Mouse (Mus musculus) lung, postnatal 4 days (tissue): ENCODE results near the gene Dld.

Experiments used
- DNase-seq, 2 experiments: peaks; one replicate each; pipeline ENCODE4 v3.0.0; 2021

The Dld gene

DNA sequence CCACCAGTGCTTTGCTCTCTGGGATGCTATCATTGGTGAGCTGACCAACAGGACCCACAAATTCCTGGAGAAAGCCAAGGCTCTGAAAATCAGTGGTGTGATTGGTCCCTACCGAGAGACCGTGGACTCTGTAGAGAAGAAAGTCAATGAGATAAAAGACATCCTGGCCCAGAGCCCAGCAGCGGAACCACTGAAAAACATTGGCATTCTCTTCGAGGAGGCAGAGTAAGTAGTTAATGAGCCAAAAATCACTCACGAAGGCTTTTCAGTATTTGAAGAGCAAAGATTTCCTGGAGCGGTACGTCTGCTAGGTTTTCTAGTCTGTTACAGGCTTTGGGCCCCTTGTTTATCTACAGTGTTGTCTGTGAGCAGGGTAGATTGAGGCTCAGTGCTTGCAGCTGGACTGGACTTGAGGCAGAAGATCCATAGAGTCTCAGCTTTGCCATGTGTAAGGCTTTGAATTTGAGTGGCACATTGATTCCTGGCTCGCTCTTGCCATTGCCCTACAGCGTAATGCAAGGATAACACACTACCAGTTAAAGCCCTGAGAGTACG lies 32.8 kb downstream of the Dld start:
- DNase-seq, result no peak

DNA sequence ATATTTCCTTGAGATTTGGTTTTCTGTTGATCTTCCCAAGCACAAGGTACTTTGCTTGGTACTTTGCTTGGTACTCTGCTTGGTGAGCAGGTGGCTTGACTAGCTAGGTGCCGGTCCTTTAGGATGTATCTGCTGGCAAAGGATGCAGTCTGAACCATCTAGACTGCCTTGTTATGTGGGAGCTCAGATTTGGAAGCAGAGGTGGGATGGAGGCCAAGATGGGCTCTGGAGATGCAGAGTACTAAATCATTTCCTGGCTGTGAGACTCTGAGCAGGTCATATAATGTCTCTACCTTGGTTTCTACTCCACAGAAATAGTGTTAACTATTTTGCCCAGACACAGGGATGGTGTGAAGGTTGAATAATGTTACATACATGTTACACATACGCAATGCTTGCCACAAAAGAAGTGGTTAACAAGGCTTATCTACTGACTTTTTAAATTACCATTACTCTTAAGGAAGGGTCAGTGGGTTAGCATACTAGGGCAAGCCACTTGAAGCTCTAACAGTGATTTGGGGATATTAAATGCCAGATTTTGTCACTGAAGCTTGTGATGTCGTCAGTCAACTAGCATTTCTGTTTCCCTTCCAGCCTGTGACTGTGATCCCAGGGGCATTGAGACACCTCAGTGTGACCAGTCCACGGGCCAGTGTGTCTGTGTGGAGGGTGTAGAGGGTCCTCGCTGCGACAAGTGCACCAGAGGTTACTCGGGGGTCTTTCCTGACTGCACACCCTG lies 33.4 kb downstream of the Dld start:
- DNase-seq, result no peak

DNA sequence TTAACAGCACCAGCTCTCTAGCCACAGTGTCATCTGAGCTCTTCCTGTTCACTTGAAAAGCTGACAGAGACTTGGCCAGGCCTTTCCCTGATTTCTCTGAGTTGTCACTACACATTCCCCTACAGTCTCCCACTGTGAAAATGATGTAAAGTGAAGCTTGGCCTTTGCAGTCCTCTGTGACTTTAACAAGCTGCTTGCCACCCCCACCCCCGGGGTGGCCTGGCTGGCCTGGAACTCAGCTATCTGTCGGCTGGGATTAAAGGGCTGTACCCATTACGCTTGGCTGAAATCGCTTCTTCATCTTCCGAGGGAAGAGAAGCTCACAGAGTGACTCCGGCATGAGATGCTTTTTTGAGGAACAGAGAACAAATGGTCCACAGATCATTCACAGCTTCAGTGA lies 35.3 kb downstream of the Dld start:
- DNase-seq, result no peak

DNA sequence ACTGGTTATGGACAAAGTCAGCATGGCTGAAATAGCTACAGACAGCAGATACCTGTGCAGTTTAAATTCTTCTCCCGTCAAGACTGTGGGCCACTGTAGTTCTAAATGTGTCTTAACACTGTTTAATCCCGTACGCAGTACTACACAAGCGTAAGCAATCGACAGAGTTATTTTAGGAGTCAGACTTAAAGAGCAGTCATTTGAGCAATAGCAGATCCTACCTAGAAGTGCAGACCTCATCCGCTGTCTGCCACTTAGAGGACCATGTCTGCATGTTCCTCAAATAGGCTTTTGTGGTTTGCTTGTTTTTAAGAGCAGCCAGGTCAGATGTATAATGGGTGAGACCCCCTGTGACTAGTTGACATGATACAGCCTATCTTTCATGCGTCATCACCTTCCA lies 36.9 kb downstream of the Dld start:
- DNase-seq, result no peak

DNA sequence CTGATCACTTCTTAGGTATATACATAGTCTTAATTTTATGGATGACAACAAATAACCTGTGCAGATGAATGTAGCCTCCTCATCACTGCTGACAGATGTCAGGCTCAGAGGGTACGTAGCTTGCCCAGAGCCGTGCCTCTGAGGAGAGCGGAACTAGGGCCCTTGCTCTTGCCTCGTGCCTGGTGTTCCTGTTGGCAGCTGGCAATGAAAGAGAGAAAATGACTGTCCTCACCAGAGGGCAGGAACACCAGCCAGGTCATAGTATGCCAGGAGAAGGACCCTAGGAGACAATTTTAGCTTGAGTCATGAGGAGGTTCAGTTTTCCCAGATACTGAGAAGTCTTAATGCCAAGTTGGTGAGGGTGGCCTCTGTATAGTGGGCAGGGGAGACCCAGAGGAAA lies 38.1 kb downstream of the Dld start:
- no peak for DNase-seq

DNA sequence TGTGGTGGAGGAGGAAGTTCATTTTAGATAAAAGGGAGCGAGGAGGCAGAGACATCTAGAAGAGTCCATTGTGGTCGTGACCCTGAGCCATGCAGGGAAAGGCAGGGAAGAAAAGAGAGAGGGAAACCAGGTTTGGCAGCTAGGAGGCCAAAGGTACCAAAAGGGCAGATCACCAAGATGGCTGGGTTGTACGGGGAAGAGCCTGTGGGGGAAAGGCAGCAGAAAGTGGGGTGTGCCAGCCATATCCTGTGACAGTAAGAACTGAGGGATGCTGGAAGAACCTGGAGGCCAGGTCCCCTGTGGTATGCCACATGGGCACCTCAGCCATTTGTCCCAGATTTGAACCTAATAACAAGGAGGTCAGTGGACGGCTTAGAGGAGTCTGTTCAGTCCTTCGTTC lies 39.0 kb downstream of the Dld start:
- DNase-seq, result no peak

- no peak for DNase-seq
Measured at GRCm38 (mm10) chr12:31311671-31312265, 39.5 kb downstream of the Dld start.

- DNase-seq, result no peak
Measured at GRCm38 (mm10) chr12:31310687-31311086, 40.6 kb downstream of the Dld start.

- DNase-seq, result no peak
Measured at GRCm38 (mm10) chr12:31307756-31308155, 43.5 kb downstream of the Dld start.

DNA sequence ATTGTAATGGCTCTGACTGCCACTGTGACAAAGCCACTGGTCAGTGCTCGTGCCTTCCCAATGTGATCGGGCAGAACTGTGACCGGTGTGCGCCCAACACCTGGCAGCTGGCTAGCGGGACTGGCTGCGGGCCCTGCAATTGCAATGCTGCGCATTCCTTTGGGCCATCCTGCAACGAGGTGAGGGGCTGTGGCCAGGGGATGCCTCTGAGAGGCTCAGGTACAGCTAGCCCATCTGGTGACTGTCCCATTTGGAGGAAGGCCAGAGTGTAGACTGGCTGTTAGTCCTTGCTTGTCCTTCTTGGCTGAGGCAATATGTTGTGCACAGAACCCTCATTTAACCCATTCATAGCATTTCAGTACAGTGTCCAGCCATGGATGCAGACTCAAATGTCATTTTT lies 44.2 kb downstream of the Dld start:
- no peak for DNase-seq

- DNase-seq, result no peak
Measured at GRCm38 (mm10) chr12:31306075-31306675, 45.1 kb downstream of the Dld start.

DNA sequence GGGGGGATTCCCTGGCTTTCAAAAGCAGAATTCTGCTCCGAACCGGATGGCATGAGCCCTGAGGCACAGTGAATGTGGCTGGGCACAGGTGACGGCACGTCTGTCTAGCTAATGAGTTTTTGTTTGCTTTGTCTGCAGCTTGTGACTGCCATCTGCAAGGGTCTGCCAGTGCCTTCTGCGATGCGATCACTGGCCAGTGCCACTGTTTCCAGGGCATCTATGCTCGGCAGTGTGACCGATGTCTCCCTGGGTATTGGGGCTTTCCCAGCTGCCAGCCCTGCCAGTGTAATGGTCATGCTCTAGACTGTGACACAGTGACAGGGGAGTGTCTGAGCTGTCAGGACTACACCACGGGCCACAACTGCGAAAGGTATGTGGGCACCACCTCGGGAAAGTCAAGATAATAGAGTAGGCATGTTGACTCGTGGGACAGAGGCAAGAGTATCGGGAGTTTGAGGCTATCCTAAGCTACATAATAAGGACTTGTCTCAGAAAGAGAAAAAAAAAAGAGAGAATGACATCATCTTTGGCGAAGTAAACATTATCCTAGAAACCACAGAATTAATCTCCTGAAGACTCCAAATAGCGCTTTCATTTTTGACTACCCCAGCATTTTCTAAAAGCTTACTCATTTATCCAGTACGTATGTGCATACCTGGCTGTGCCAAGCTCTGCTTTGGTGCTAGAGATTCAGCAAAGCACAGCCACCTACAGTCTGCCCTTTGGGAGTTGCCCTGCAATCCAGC lies 48.3 kb downstream of the Dld start:
- no peak for DNase-seq

GRCm38 (mm10) chr12:31302266-31302665 lies 49.0 kb downstream of the Dld start:
- no peak for DNase-seq

- DNase-seq, result no peak
Measured at GRCm38 (mm10) chr12:31300276-31300675, 51.0 kb downstream of the Dld start.

DNA sequence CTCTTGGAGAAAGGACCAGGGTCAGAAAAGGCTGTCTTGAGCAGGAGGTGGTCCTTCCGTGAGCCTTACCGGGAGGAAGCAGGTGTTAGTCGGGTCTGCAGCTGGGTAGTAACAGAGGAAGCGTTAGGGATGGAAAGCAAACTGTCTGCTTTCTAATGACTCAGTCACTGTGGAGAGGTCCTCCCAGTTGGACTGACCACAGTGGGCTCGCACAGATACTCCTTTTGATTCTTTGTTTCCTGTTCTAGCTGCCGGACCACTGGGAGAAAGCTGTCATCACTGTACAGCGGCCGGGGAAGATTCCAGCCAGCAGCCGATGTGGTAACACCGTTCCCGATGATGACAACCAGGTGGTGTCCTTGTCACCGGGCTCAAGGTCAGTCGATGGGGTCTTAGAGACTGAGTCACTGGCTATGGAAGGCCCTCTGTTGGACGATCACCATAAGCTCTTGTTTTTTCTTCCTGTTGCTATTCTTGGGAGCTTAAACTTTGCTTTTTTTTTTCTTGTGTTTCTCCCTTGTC lies 51.5 kb downstream of the Dld start:
- peak; percentile 22 to 45 for DNase-seq

DNA sequence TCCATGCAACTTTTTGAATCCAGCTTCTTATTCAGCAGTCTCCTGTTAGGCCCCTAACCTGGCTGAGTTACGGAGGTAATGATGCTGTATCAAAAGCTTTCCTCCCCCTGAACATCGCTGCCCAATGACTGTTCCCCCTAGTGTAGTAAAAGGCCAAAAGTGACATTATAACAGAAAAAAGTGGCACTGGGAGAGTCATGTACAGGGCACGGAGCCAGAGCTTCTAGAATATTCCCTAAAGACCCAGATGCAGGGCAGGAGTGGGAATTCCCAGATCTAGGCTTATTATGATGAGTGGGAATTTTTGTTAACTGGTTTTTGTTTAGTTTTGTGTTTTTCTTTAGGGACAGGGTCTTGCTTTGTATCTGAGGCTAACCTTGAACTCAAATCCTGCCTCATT lies 52.1 kb downstream of the Dld start:
- no peak for DNase-seq

DNA sequence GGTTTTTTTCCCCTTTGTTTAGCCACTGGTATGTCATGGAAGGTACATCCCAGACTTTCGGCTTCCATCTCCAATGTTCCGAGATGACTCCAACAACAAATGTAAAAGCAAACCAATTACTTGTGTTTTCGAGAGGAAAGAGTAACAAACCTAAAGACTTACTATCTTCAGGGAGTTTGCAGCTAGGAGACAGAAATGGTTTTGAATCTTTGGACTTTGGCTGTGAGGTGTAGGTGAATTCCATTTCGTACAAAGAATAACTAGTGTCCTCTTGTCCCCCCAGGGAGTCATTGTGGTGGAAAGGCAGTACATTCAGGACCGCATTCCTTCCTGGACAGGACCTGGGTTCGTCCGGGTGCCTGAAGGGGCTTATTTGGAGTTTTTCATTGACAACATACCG lies 52.7 kb downstream of the Dld start:
- DNase-seq, result no peak

DNA sequence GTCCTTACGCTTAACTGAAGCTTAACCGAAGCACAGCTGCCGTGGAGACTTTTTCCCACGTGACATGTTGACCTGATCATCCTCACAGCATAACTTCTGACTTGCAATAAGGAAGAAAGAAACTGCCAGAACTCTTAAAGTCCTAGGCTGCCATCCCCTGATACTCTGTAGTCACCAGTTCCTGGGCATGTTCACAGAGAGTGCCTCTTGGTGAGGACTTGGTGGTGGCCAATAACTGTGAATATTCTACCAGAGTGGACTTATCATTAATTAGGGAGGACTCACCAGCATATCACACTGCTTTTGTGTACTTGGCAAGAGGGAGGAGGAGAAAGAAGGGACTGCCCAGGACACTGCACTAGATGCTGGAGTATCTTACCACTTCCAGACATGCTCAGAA lies 53.1 kb downstream of the Dld start:
- no peak for DNase-seq

DNA sequence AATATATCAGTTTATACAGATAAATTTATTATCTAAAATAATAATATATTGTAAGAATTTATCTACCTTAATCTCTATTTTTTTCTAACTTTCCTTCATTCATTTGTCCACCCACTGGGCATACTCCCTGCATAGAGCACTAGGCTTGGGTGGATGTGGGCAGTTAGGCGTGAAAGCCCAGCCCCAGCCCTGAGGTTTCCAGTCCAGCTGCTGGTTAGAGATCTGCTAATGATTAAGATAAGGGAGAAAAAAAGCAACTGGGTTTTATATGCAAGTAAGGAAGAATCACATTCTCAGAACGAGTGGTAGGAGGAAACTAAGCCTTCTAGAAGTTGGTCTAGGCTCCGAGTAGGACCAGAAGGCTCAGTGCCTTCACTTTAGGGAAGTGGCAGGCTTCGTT lies 55.2 kb downstream of the Dld start:
- no peak for DNase-seq

DNA sequence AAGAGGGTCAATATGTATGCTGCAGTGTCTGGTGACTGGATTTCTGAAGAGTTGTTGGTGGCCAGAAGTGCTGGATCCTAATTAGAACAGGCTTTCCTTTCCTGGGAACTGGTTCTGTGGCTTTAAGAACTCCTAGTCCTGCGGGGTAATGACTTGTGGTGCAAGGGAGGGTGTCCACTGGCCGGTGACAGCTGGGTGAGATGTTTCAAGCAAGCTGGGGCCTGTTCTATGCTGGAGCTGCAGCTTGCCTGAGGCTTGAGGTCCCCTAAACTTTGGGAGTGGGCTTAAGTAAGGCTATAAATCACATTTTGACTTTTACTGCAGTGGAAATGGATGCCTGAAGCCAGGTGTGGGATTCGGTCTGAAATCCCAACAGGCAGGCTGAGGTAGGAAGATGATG lies 55.7 kb downstream of the Dld start:
- DNase-seq, result peak; percentile 33 to 76

GRCm38 (mm10) chr12:31294996-31295395 lies 56.3 kb downstream of the Dld start:
- peak in 1 of 2 experiments; percentile 55 for DNase-seq

DNA sequence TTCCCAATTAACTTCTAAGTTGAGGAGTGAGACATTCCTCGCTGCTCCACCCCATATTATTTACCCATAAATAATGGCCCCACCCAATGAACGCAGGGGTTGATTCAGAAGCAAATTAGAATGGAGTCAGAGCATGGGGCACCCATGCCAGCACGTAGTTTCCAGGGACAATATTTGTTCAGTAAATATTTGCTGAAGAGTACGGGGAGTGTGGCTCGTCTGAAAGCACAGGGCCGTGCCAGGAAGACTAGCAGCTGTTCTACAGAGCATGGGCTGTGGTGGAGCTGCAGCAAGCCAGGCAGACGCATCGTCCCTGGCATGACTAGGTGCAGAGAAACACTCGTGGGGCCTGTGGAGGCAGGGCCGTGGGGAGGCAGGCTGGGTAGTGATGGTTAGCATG lies 56.7 kb downstream of the Dld start:
- DNase-seq, result peak; percentile 34 to 61
